Mouse (Mus musculus): Measurements from ENCODE around the gene Slc22a18. TPM values are rescaled to one million over a fixed set of nuclear protein-coding genes. Genes with fewer than 3 reads are reported as not detected.
"Not testable (repeated sequence)": the region's sequence is repeated elsewhere in the genome, so short reads cannot be mapped to it uniquely, and the experiment has no call there.

Gene Slc22a18
- polyA plus RNA-seq, 1 experiment from 2014 or later, result 1.1 TPM

DNA sequence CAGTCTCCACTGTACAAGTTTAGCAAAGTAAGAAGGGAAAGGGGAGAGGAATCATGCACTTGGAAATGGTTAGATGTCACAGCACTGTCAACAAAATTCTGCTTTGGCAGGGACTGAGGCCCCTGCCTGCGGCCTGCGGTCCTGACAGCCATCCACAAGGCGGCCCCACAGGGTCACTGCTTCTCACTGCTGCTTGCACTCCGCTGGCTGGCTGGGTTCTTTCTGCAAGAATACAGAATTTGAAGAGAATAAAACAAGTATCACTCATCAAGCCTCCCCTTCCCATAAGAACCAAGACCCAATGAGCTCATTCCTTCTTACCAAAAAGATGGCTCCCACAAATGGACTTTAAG lies 40.9 kb downstream of the Slc22a18 start:
- WGBS, result 95% methylated on average over 4 of the region's 4 CpGs

DNA sequence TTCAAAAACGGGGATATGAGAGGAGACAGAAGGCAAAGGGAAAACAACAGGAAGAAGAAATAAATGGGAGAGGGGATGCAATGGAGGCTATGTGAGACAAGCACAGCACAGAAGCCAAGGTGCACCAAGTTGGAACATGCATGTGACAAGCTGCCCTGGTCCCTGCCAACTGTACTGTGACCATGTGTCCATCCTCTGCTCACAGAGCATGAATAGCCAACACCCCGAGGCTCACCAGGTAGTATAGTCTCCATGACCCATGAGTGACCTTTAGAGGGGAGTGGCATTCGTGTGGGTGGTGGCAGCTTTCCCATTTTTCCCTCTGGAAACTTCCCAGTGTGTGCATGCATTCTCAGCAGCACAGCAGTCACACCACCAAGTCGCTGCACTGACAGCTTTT lies 45.8 kb downstream of the Slc22a18 start:
- no peaks in the 10 kb centered on the region for H3K9me3 ChIP-seq (ENCODE audit: control insufficient read depth, low read length)
- H3K27ac ChIP-seq (replicated peaks in 1 of 2; ENCODE audit: control insufficient read depth in 1 of 2, insufficient read depth in 1 of 2, low read depth in 2 of 2, low read length in 2 of 2), result no peak overlapping the region
- no peaks in the 10 kb centered on the region for H3K27me3 ChIP-seq (ENCODE audit: control insufficient read depth, insufficient read depth, low read length)
- ATAC-seq (ENCODE audit: insufficient number of reproducible peaks, insufficient read depth, low FRiP score, low read depth), result no peak
- WGBS, result 53% methylated on average over 4 of the region's 4 CpGs
- no peak overlapping the region for H3K4me2 ChIP-seq (ENCODE audit: low read length)
- no peak overlapping the region for H3K4me3 ChIP-seq (ENCODE audit: control insufficient read depth in 1 of 2, insufficient read depth in 1 of 2, low read depth in 1 of 2, low read length in 2 of 2)
- peaks cover 100% of the 10 kb centered on the region for H3K36me3 ChIP-seq (ENCODE audit: control insufficient read depth, insufficient read depth, low read length)
- no peak overlapping the region for H3K9ac ChIP-seq (ENCODE audit: low read length)
- H3K4me1 ChIP-seq (ENCODE audit: control insufficient read depth in 2 of 2, insufficient read depth in 2 of 2, low read length in 2 of 2), result no peaks in the 10 kb centered on the region

More for the DNA sequence above, 40.9 kb downstream of the Slc22a18 start:
- H3K4me3 ChIP-seq (ENCODE audit: control insufficient read depth in 1 of 2, insufficient read depth in 1 of 2, low read depth in 1 of 2, low read length in 2 of 2), result no peak overlapping the region
- peaks cover 73% of the 10 kb centered on the region for H3K36me3 ChIP-seq (ENCODE audit: control insufficient read depth, insufficient read depth, low read length)
- no peak overlapping the region for H3K4me2 ChIP-seq (ENCODE audit: low read length)
- no peaks in the 10 kb centered on the region for H3K27me3 ChIP-seq (ENCODE audit: control insufficient read depth, insufficient read depth, low read length)
- H3K4me1 ChIP-seq (ENCODE audit: control insufficient read depth in 2 of 2, insufficient read depth in 2 of 2, low read length in 2 of 2), result no peaks in the 10 kb centered on the region
- no peaks in the 10 kb centered on the region for H3K9me3 ChIP-seq (ENCODE audit: control insufficient read depth, low read length)
- H3K27ac ChIP-seq (replicated peaks in 1 of 2; ENCODE audit: control insufficient read depth in 1 of 2, insufficient read depth in 1 of 2, low read depth in 2 of 2, low read length in 2 of 2), result no peak overlapping the region
- no peak for ATAC-seq (ENCODE audit: insufficient number of reproducible peaks, insufficient read depth, low FRiP score, low read depth)
- H3K9ac ChIP-seq (ENCODE audit: low read length), result no peak overlapping the region

DNA sequence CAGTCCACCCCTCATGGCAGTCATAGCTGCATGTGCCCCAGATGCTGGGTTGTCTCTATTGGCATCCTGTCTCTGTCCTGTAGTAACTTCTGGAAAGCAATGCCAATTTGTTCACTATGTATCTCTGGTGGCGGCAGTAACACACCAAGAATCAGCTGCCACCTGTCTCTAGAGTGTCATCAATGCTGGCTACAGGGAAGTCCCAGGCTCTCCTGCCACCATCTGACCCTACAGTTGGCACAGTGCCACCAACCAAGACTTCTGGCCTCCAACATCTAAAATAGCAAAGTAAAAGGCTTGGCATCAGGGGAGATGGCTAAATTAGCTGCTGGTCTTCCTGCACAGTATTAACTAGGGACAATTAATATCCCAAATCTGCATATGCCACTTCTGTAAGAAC lies 58.9 kb downstream of the Slc22a18 start:
- Histone ChIP-seq H3K4me3 (ENCODE audit: control insufficient read depth in 1 of 2, insufficient read depth in 1 of 2, low read depth in 1 of 2, low read length in 2 of 2) (no peak overlapping the region), H3K27me3 (ENCODE audit: control insufficient read depth, insufficient read depth, low read length) (no peaks in the 10 kb centered on the region), H3K9ac (ENCODE audit: low read length) (no peak overlapping the region), H3K4me2 (ENCODE audit: low read length) (no peak overlapping the region), H3K27ac (replicated peaks in 1 of 2; ENCODE audit: control insufficient read depth in 1 of 2, insufficient read depth in 1 of 2, low read depth in 2 of 2, low read length in 2 of 2) (no peak overlapping the region), H3K36me3 (ENCODE audit: control insufficient read depth, insufficient read depth, low read length) (peaks cover 100% of the 10 kb centered on the region), H3K9me3 (ENCODE audit: control insufficient read depth, low read length) (no peaks in the 10 kb centered on the region), H3K4me1 (ENCODE audit: control insufficient read depth in 2 of 2, insufficient read depth in 2 of 2, low read length in 2 of 2) (no peaks in the 10 kb centered on the region)
- no peak for ATAC-seq (ENCODE audit: insufficient number of reproducible peaks, insufficient read depth, low FRiP score, low read depth)
- 60% methylated on average over 1 of the region's 1 CpGs for WGBS

DNA sequence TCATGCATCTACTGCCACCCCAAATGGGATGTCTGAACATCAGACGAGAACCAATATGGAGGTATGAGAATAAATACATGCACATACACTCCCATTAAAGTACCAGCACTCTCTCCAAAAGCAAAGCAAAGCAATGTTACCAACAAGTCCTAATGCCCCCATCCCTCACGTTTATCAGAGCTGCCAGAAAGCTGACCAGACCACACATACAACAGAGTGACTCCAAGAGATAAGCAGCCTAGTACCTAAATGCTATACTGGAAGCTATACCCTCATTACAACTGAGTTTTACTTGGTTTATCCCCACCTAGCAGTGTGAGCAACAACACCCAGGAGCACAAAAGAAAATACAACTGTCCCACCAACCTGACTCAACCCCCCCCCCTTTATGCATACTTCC lies 59.7 kb downstream of the Slc22a18 start:
- H3K9me3 ChIP-seq (ENCODE audit: control insufficient read depth, low read length), result no peaks in the 10 kb centered on the region
- H3K4me2 ChIP-seq (ENCODE audit: low read length), result no peak overlapping the region
- H3K4me3 ChIP-seq (ENCODE audit: control insufficient read depth in 1 of 2, insufficient read depth in 1 of 2, low read depth in 1 of 2, low read length in 2 of 2), result no peak overlapping the region
- H3K36me3 ChIP-seq (ENCODE audit: control insufficient read depth, insufficient read depth, low read length), result peaks cover 100% of the 10 kb centered on the region
- ATAC-seq (ENCODE audit: insufficient number of reproducible peaks, insufficient read depth, low FRiP score, low read depth), result no peak
- H3K27ac ChIP-seq (replicated peaks in 1 of 2; ENCODE audit: control insufficient read depth in 1 of 2, insufficient read depth in 1 of 2, low read depth in 2 of 2, low read length in 2 of 2), result no peak overlapping the region
- H3K27me3 ChIP-seq (ENCODE audit: control insufficient read depth, insufficient read depth, low read length), result no peaks in the 10 kb centered on the region
- H3K9ac ChIP-seq (ENCODE audit: low read length), result no peak overlapping the region
- no peaks in the 10 kb centered on the region for H3K4me1 ChIP-seq (ENCODE audit: control insufficient read depth in 2 of 2, insufficient read depth in 2 of 2, low read length in 2 of 2)
- WGBS, result 61% methylated on average over 2 of the region's 2 CpGs

DNA sequence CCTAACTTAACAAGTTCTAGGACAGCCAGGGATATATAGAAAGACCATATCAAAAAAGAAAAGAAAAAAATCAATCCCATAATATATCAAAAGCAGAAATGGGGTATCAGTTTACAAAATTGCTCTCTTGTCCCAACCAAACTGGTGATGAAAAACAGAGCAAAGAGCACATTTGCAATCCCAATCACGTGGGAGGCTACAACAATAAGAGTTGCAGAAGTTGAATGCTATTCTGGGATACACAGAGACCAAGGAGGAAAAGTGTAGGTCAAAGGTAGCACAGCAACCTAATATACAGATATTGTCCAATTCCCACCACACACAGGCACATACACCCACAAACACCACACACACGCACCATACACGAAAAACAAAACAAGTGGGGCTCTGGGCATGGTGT lies 62.7 kb downstream of the Slc22a18 start:
- Histone ChIP-seq H3K4me2 (ENCODE audit: low read length) (no peak overlapping the region), H3K4me1 (ENCODE audit: control insufficient read depth in 2 of 2, insufficient read depth in 2 of 2, low read length in 2 of 2) (peaks cover 0 to 10% of the 10 kb centered on the region in 2 experiments; a peak in 2 of 4 replicates), H3K9ac (ENCODE audit: low read length) (no peak overlapping the region), H3K4me3 (ENCODE audit: control insufficient read depth in 1 of 2, insufficient read depth in 1 of 2, low read depth in 1 of 2, low read length in 2 of 2) (no peak overlapping the region), H3K27ac (replicated peaks in 1 of 2; ENCODE audit: control insufficient read depth in 1 of 2, insufficient read depth in 1 of 2, low read depth in 2 of 2, low read length in 2 of 2) (no peak overlapping the region), H3K9me3 (ENCODE audit: control insufficient read depth, low read length) (no peaks in the 10 kb centered on the region), H3K27me3 (ENCODE audit: control insufficient read depth, insufficient read depth, low read length) (no peaks in the 10 kb centered on the region), H3K36me3 (ENCODE audit: control insufficient read depth, insufficient read depth, low read length) (peaks cover 97% of the 10 kb centered on the region)
- no peak for ATAC-seq (ENCODE audit: insufficient number of reproducible peaks, insufficient read depth, low FRiP score, low read depth)
- 84% methylated on average over 3 of the region's 3 CpGs for WGBS

DNA sequence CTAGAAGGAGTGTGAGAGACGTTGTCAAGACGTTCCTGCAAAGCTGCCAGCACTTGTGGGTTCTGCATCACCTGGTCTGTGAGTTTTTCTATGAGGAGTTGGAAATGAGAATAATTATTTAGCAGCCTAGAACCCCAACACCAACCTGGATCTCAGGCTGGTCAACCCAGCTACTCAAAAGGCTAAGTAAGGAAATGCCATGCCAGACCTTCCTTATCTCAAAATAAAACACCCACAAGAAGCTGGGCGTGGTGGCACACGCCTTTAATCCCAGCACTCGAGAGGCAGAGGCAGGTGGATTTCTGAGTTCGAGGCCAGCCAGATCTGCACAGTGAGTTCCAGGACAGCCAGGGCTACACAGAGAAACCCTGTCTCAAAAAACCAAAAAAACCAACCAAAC lies 64.7 kb downstream of the Slc22a18 start:
- not testable (repeated sequence) for H3K27ac ChIP-seq (replicated peaks in 1 of 2; ENCODE audit: control insufficient read depth in 1 of 2, insufficient read depth in 1 of 2, low read depth in 2 of 2, low read length in 2 of 2); H3K9ac ChIP-seq (ENCODE audit: low read length); ATAC-seq (ENCODE audit: insufficient number of reproducible peaks, insufficient read depth, low FRiP score, low read depth); H3K4me2 ChIP-seq (ENCODE audit: low read length); H3K27me3 ChIP-seq (ENCODE audit: control insufficient read depth, insufficient read depth, low read length); H3K9me3 ChIP-seq (ENCODE audit: control insufficient read depth, low read length); H3K4me3 ChIP-seq (ENCODE audit: control insufficient read depth in 1 of 2, insufficient read depth in 1 of 2, low read depth in 1 of 2, low read length in 2 of 2)
- Histone ChIP-seq H3K36me3 (ENCODE audit: control insufficient read depth, insufficient read depth, low read length) (peaks cover 77% of the 10 kb centered on the region), H3K4me1 (ENCODE audit: control insufficient read depth in 2 of 2, insufficient read depth in 2 of 2, low read length in 2 of 2) (peaks cover 0 to 18% of the 10 kb centered on the region in 2 experiments; a peak in 2 of 4 replicates)
- 80% methylated on average over 6 of the region's 6 CpGs for WGBS

DNA sequence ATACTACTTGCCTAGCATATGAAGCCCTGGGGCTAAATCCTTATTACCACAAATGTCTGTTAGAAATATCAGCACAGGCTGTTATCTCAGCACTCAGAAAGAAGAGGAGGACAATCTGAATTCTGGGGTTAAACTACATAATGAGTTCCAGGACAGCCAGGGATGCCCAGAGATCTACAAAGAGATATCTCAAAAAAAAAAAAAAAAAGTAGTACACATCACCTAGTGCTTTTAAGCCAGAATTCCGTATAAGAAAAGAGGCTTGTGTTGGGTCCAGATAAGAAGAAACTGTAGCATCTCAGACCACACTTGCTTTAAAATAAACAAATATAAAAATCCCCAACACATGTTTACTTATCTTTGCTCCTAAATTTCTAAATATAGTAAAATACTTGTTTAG lies 65.1 kb downstream of the Slc22a18 start:
- H3K9ac ChIP-seq (ENCODE audit: low read length), result no peak overlapping the region
- H3K36me3 ChIP-seq (ENCODE audit: control insufficient read depth, insufficient read depth, low read length), result peaks cover 72% of the 10 kb centered on the region
- WGBS, result 65% methylated on average over 1 of the region's 1 CpGs

DNA sequence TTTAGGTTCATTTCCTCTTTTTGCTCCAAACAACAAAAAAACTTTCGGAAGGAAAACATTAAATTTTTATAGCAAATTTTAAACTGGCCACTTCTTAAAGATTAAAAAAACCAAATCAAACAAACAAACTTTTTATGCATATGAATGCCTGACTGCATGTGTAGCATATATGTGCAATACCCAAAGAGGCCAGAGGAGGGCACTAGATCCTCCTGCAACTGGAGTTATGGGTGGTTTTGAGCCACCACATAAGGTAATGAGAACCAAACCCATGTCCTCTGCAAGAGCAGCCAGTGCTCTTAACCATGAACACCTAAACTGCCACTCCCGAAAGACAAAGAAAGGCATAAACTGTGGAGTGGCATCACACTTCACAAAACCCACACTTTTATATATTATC lies 70.8 kb downstream of the Slc22a18 start:
- no peak for ATAC-seq (ENCODE audit: insufficient number of reproducible peaks, insufficient read depth, low FRiP score, low read depth)
- H3K4me2 ChIP-seq (ENCODE audit: low read length), result no peak overlapping the region
- WGBS, result 99% methylated on average over 2 of the region's 2 CpGs
- no peak overlapping the region for H3K27ac ChIP-seq (replicated peaks in 1 of 2; ENCODE audit: control insufficient read depth in 1 of 2, insufficient read depth in 1 of 2, low read depth in 2 of 2, low read length in 2 of 2)
- H3K36me3 ChIP-seq (ENCODE audit: control insufficient read depth, insufficient read depth, low read length), result peaks cover 28% of the 10 kb centered on the region
- H3K9me3 ChIP-seq (ENCODE audit: control insufficient read depth, low read length), result no peaks in the 10 kb centered on the region
- H3K4me3 ChIP-seq (ENCODE audit: control insufficient read depth in 1 of 2, insufficient read depth in 1 of 2, low read depth in 1 of 2, low read length in 2 of 2), result no peak overlapping the region
- H3K4me1 ChIP-seq (ENCODE audit: control insufficient read depth in 2 of 2, insufficient read depth in 2 of 2, low read length in 2 of 2), result peaks cover 0 to 37% of the 10 kb centered on the region in 2 experiments; a peak in 2 of 4 replicates
- no peaks in the 10 kb centered on the region for H3K27me3 ChIP-seq (ENCODE audit: control insufficient read depth, insufficient read depth, low read length)
- H3K9ac ChIP-seq (ENCODE audit: low read length), result no peak overlapping the region

More for the DNA sequence above, 65.1 kb downstream of the Slc22a18 start:
- H3K4me3 ChIP-seq (ENCODE audit: control insufficient read depth in 1 of 2, insufficient read depth in 1 of 2, low read depth in 1 of 2, low read length in 2 of 2), result no peak overlapping the region
- no peak overlapping the region for H3K27ac ChIP-seq (replicated peaks in 1 of 2; ENCODE audit: control insufficient read depth in 1 of 2, insufficient read depth in 1 of 2, low read depth in 2 of 2, low read length in 2 of 2)
- H3K4me1 ChIP-seq (ENCODE audit: control insufficient read depth in 2 of 2, insufficient read depth in 2 of 2, low read length in 2 of 2), result peaks cover 0 to 20% of the 10 kb centered on the region in 2 experiments; a peak in 2 of 4 replicates
- H3K27me3 ChIP-seq (ENCODE audit: control insufficient read depth, insufficient read depth, low read length), result no peaks in the 10 kb centered on the region
- ATAC-seq (ENCODE audit: insufficient number of reproducible peaks, insufficient read depth, low FRiP score, low read depth), result no peak
- H3K4me2 ChIP-seq (ENCODE audit: low read length), result no peak overlapping the region
- no peaks in the 10 kb centered on the region for H3K9me3 ChIP-seq (ENCODE audit: control insufficient read depth, low read length)

Data from heart, embryonic 14.5 days (tissue).